Mouse (Mus musculus) right cerebral cortex, adult 2 months (tissue): ENCODE measurements at regions not wholly inside any gene's neighbourhood (a gene's known extent, or its start where the extent isn't known, plus 50 kb on each side); places are given as distances from the start of the nearest gene placed in this dataset.

ENCODE experiments used
- DNase-seq, 2 experiments: peaks; one replicate each; pipeline ENCODE4 v3.0.0; 2021 to 2022; ENCODE audit warnings: low spot score in 2 of 2

- DNase-seq: no peak
Measured at GRCm38 (mm10) chr12:59307958-59308357, 88.4 kb upstream of the Fbxo33 start.

- no peak for DNase-seq
Measured at GRCm38 (mm10) chr12:59304522-59304921, 85.0 kb upstream of the Fbxo33 start.
